Mouse (Mus musculus) testis, adult 2 months (tissue): ENCODE measurements at regions not wholly inside any gene's neighbourhood (a gene's known extent, or its start where the extent isn't known, plus 50 kb on each side); places are given as distances from the start of the nearest gene placed in this dataset.

ENCODE experiments used
- CTCF ChIP-seq: fragments of 200-500 bp; IDR thresholded peaks from 2 replicates; pipeline ENCODE4 v1.5.1; 2012; ENCODE audit warnings: low read depth, mild to moderate bottlenecking, inconsistent platforms, low read length, moderate library complexity; ENCODE audit not compliant: control insufficient read depth, insufficient read depth, insufficient replicate concordance
- POLR2A ChIP-seq: fragments of 200-500 bp; IDR thresholded peaks from 2 replicates; pipeline ENCODE4 v1.6.1; 2012; ENCODE audit warnings: low read depth, mild to moderate bottlenecking, inconsistent platforms, low read length, moderate library complexity; ENCODE audit not compliant: control insufficient read depth

GRCm38 (mm10) chr6:148584126-148584525 is 139.9 kb upstream of the Tmtc1 start:
- no peak for TF ChIP-seq CTCF
- no peak for TF ChIP-seq POLR2A
